ENCODE assay signal across 8 mouse cellular contexts in genomic region chr4:54527660-54528059, GRCm38 (mm10).
DNase-seq lines count a peak whose midpoint lies in the region; ATAC-seq and TF ChIP-seq lines count a peak whose summit lies in the region.
"Had no signal": no experiment of that assay in that cellular context is flagged by ENCODE, and none has a peak within 500 bp of the region (broad histone marks: within the 10 kb centered on the region; RNA-seq: fewer than 3 reads in every experiment).

No protein-coding gene starts in this region.

- ATAC-seq in hematopoietic stem cell, adult 5-6 weeks (replicated peaks in 1 of 2; ENCODE audit: insufficient read depth in 1 of 2, low FRiP score in 2 of 2, low TSS enrichment in 1 of 2, low read depth in 1 of 2, poor library complexity in 2 of 2, severe bottlenecking in 2 of 2): peak; percentile 92 to 94

- TF ChIP-seq CTCF in bone marrow macrophage, adult 2 months (IDR thresholded peaks at IDR 0.05; ENCODE audit: low read depth, low read length): no peak

- no peak overlapping the region for H3K4me3 ChIP-seq in bone marrow macrophage, adult 2 months (ENCODE audit: insufficient read depth, low read length)
- peak overlapping the region; percentile 31 for H3K4me3 ChIP-seq in megakaryocyte, embryonic 14.5 days (replicated peaks)
- H3K4me3 ChIP-seq: midbrain, embryonic 12.5 days had no signal

- peak overlapping the region; percentile 72 for H3K27ac ChIP-seq in bone marrow macrophage, adult 2 months (ENCODE audit: insufficient read depth, low read depth, low read length)
- H3K27ac ChIP-seq: midbrain, embryonic 12.5 days had no signal

- no peaks in the 10 kb centered on the region for H3K27me3 ChIP-seq in megakaryocyte, embryonic 14.5 days (replicated peaks)
- H3K27me3 ChIP-seq: midbrain, embryonic 12.5 days had no signal

- no peaks in the 10 kb centered on the region for H3K9me3 ChIP-seq in megakaryocyte, embryonic 14.5 days
- H3K9me3 ChIP-seq: midbrain, embryonic 12.5 days had no signal

- H3K4me1 ChIP-seq in bone marrow macrophage, adult 2 months (ENCODE audit: control insufficient read depth, insufficient read depth, low read length): peaks cover 26% of the 10 kb centered on the region
- peaks cover 78% of the 10 kb centered on the region for H3K4me1 ChIP-seq in megakaryocyte, embryonic 14.5 days
- H3K4me1 ChIP-seq: midbrain, embryonic 12.5 days had no signal

- no peak for TF ChIP-seq POLR2A in bone marrow macrophage, adult 2 months (IDR thresholded peaks at IDR 0.05; ENCODE audit: borderline replicate concordance, low read depth, low read length)

- peak; percentile 26 to 54 for DNase-seq in spleen, postnatal 36 days (ENCODE audit: low spot score in 2 of 2)
- DNase-seq in spleen, adult 18-20 months: no peak
- no peak for DNase-seq in cerebellum, adult 9-10 months
- no peak for DNase-seq in cerebellum, adult 11-12 months

- peaks cover 9% of the 10 kb centered on the region for H3K36me3 ChIP-seq in megakaryocyte, embryonic 14.5 days (replicated peaks; ENCODE audit: low read length)
- H3K36me3 ChIP-seq: midbrain, embryonic 12.5 days had no signal

Comparison
In these comparisons a context has a peak if more than half of its experiments do, and no peak if none do; other contexts are left out.
1. DNase-seq: peak in spleen, postnatal 36 days (2 of 2); none in spleen, adult 18-20 months (0 of 2), cerebellum, adult 9-10 months (single experiment) and cerebellum, adult 11-12 months (single experiment).